Mouse (Mus musculus) brain, embryonic 14.5 days (tissue): Measurements from ENCODE around the gene Slc25a5.

Experiments used
- CTCF ChIP-seq: fragments of 200-500 bp; IDR thresholded peaks from 2 replicates; pipeline ENCODE4 v1.5.1; 2012; ENCODE audit warnings: inconsistent platforms, mild to moderate bottlenecking, moderate library complexity, borderline replicate concordance; ENCODE audit not compliant: insufficient read depth, insufficient read length; ENCODE audit errors: extremely low read depth
- POLR2A ChIP-seq: fragments of 200-500 bp; IDR thresholded peaks from 2 replicates; pipeline ENCODE4 v1.6.1; 2012; ENCODE audit warnings: mild to moderate bottlenecking, inconsistent platforms, borderline replicate concordance; ENCODE audit not compliant: poor library complexity, insufficient read depth, insufficient read length, severe bottlenecking; ENCODE audit errors: extremely low read depth

- TF ChIP-seq CTCF (no peak), POLR2A (no peak)
These were observed 31.5 kb upstream of the Slc25a5 start for GRCm38 (mm10) chrX:36763934-36764317.
